Mouse (Mus musculus): ENCODE measurements around the gene Cdk19.

DNA sequence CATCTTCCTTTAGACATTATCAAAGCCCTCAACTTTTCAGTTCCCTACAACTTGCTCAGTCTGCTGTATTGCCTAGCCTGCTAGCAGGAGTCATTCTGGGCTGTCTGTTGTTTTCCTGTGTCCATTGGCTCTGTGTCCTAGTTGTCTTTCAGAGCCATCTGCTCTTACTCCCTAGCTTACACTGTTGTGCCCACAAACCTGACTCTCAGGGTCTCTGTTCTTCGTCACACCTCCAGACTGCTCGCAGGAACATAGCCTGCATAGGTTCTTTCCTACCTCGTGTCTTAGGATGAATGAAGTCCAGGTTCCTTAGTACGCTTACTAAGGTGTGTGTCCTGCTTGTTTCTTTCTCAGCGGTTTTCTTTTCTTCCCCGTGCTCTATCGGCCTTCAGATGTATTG lies 35.5 kb downstream of the Cdk19 start:
- TF ChIP-seq POLR2A (IDR thresholded peaks at IDR 0.05; ENCODE audit: insufficient read depth, low read length) (no peak), CTCF (IDR thresholded peaks at IDR 0.05; ENCODE audit: low read depth, low read length) (no peak)

All from ES-Bruce4 (cell line).